Mouse (Mus musculus) lung, postnatal 0 days (tissue): ENCODE data around the gene Cyb5d2.

Experiments
- CTCF ChIP-seq: IDR thresholded peaks from 2 replicates; pipeline ENCODE4 v1.5.1; 2016; ENCODE audit warnings: antibody characterized with exemption, mild to moderate bottlenecking
- EP300 ChIP-seq: IDR thresholded peaks from 2 replicates; pipeline ENCODE4 v1.6.1; 2016; ENCODE audit warnings: antibody characterized with exemption, mild to moderate bottlenecking, control low read depth

DNA sequence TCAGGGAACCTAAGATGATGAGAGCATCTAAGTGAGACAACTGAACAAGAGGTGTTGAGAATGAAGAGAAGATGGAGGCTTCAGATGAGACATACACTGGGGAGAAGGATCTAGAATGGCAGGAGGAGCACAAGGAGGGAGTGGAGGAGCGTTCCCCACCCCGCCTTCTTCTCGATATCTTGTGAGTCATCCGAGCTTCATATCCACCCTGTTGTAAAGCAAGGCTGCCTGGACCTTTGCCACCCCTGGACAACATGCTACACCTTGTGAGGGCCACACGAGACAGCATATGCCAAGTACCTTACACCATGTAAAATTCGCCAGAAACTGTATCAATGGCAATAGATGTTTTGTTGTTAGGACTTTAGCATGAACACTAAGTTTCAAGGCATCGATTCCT lies 25.1 kb upstream of the Cyb5d2 start:
- TF ChIP-seq CTCF (no peak), EP300 (no peak)
